ENCODE assay signal across 11 mouse cellular contexts in genomic region chr19:43385451-43385850, GRCm38 (mm10). TPM values are rescaled to one million over a fixed set of nuclear protein-coding genes. Genes with fewer than 3 reads are reported as not detected.
DNase-seq lines count a peak whose midpoint lies in the region; ATAC-seq lines count a peak whose summit lies in the region.
"Had no signal": no experiment of that assay in that cellular context is flagged by ENCODE, and none has a peak within 500 bp of the region (broad histone marks: within the 10 kb centered on the region; RNA-seq: fewer than 3 reads in every experiment).

No protein-coding gene starts in this region.

- no peak for DNase-seq in lung, adult 18-20 months
- DNase-seq in liver, result no peak
- DNase-seq in right cerebral cortex, postnatal 4 days, result no peak
- DNase-seq: cerebellum, adult 9-10 months; thymus, adult 18-20 months had no signal

- H3K9me3 ChIP-seq in lung, embryonic 15.5 days, result no peaks in the 10 kb centered on the region
- no peaks in the 10 kb centered on the region for H3K9me3 ChIP-seq in forebrain, embryonic 15.5 days
- no peaks in the 10 kb centered on the region for H3K9me3 ChIP-seq in limb, embryonic 13.5 days
- H3K9me3 ChIP-seq in stomach, embryonic 14.5 days (ENCODE audit: control insufficient read depth, low read depth, low read length), result no peaks in the 10 kb centered on the region

- no peak for ATAC-seq in lung, embryonic 15.5 days (ENCODE audit: borderline replicate concordance, extremely low read depth, low FRiP score, low TSS enrichment)
- no peak for ATAC-seq in forebrain, embryonic 15.5 days (replicated peaks)
- no peak for ATAC-seq in limb, embryonic 13.5 days (ENCODE audit: low FRiP score, low read depth)
- no peak for ATAC-seq in stomach, embryonic 14.5 days (ENCODE audit: insufficient number of reproducible peaks, insufficient read depth, low FRiP score, low read depth)
- ATAC-seq in granulocyte monocyte progenitor cell, adult 5-6 weeks (replicated peaks; ENCODE audit: poor library complexity, severe bottlenecking), result no peak
- ATAC-seq: Patski had no signal

- 3% methylated on average over 12 of the region's 13 CpGs for WGBS in lung, embryonic 15.5 days
- 2% methylated on average over 13 of the region's 13 CpGs for WGBS in forebrain, embryonic 15.5 days
- under 1% methylated on average over 13 of the region's 13 CpGs for WGBS in limb, embryonic 13.5 days
- WGBS in stomach, embryonic 14.5 days, result 2% methylated on average over 13 of the region's 13 CpGs

- peak overlapping the region; percentile 68 for H3K4me2 ChIP-seq in lung, embryonic 15.5 days
- H3K4me2 ChIP-seq in forebrain, embryonic 15.5 days (replicated peaks), result peak overlapping the region; percentile 29
- peak overlapping the region; percentile 80 for H3K4me2 ChIP-seq in limb, embryonic 13.5 days (replicated peaks)
- peak overlapping the region; percentile 54 for H3K4me2 ChIP-seq in stomach, embryonic 14.5 days (replicated peaks; ENCODE audit: low read depth, low read length)

- no peak overlapping the region for H3K27ac ChIP-seq in lung, embryonic 15.5 days
- H3K27ac ChIP-seq in forebrain, embryonic 15.5 days (replicated peaks), result no peak overlapping the region
- H3K27ac ChIP-seq in limb, embryonic 13.5 days, result peak overlapping the region; percentile 73; the same call in 1 of the 2 replicates
- H3K27ac ChIP-seq in stomach, embryonic 14.5 days (ENCODE audit: low read length), result peak overlapping the region; percentile 82; the same call in 1 of the 2 replicates

- peak overlapping the region; percentile 47 for H3K4me3 ChIP-seq in lung, embryonic 15.5 days
- H3K4me3 ChIP-seq in forebrain, embryonic 15.5 days, result peak overlapping the region; percentile 17; the same call in 1 of the 2 replicates
- H3K4me3 ChIP-seq in limb, embryonic 13.5 days, result peak overlapping the region; percentile 52
- H3K4me3 ChIP-seq in stomach, embryonic 14.5 days (ENCODE audit: low read depth, low read length), result peak overlapping the region; percentile 43

- peaks cover 16% of the 10 kb centered on the region; the same call in 1 of the 2 replicates for H3K4me1 ChIP-seq in lung, embryonic 15.5 days
- H3K4me1 ChIP-seq in forebrain, embryonic 15.5 days, result peaks cover 31% of the 10 kb centered on the region
- peaks cover 40% of the 10 kb centered on the region for H3K4me1 ChIP-seq in limb, embryonic 13.5 days
- H3K4me1 ChIP-seq in stomach, embryonic 14.5 days (ENCODE audit: control insufficient read depth, insufficient read depth, low read length), result no peaks in the 10 kb centered on the region

- H3K9ac ChIP-seq in lung, embryonic 15.5 days, result peak overlapping the region; percentile 41; the same call in 1 of the 2 replicates
- no peak overlapping the region for H3K9ac ChIP-seq in forebrain, embryonic 15.5 days (replicated peaks)
- peak overlapping the region; percentile 70 for H3K9ac ChIP-seq in limb, embryonic 13.5 days
- H3K9ac ChIP-seq in stomach, embryonic 14.5 days (replicated peaks; ENCODE audit: low read depth, low read length), result peak overlapping the region; percentile 61

- H3K36me3 ChIP-seq in lung, embryonic 15.5 days, result no peaks in the 10 kb centered on the region
- no peaks in the 10 kb centered on the region for H3K36me3 ChIP-seq in forebrain, embryonic 15.5 days
- H3K36me3 ChIP-seq in limb, embryonic 13.5 days, result no peaks in the 10 kb centered on the region
- H3K36me3 ChIP-seq in stomach, embryonic 14.5 days (ENCODE audit: control insufficient read depth, insufficient read depth, low read length), result no peaks in the 10 kb centered on the region

- H3K27me3 ChIP-seq in lung, embryonic 15.5 days, result peaks cover 68% of the 10 kb centered on the region
- peaks cover 69% of the 10 kb centered on the region for H3K27me3 ChIP-seq in forebrain, embryonic 15.5 days
- peaks cover 66% of the 10 kb centered on the region for H3K27me3 ChIP-seq in limb, embryonic 13.5 days
- H3K27me3 ChIP-seq in stomach, embryonic 14.5 days (ENCODE audit: control insufficient read depth, insufficient read depth, low read length), result peaks cover 9% of the 10 kb centered on the region; the same call in 1 of the 2 replicates

RNA-seq across cellular contexts. Expression of gene Hpse2, which starts 2.7 kb away (rescaled TPM):
- 8.2 and 9.3 TPM in 2 replicates for polyA plus RNA-seq in lung, embryonic 15.5 days (2015; fragmentation: Nextera tagmentation; extraction: Ambion mirVana)
- polyA plus RNA-seq in forebrain, embryonic 15.5 days (2015; fragmentation: Nextera tagmentation; extraction: Ambion mirVana), result 0.05 and 0.22 TPM in 2 replicates
- 9.8 and 10.8 TPM in 2 replicates for polyA plus RNA-seq in limb, embryonic 13.5 days (2015; fragmentation: Nextera tagmentation; extraction: Ambion mirVana)
- polyA plus RNA-seq in stomach, embryonic 14.5 days (2014; fragmentation: Nextera tagmentation; extraction: Ambion mirVana), result 11.4 and 16.1 TPM in 2 replicates
- total RNA-seq in granulocyte monocyte progenitor cell, adult 5-6 weeks (2014; fragmentation: Nextera tagmentation), result not detected in 2 replicates
- total RNA-seq in granulocyte monocyte progenitor cell, adult 5-6 weeks (2017), result not detected in 2 replicates
- polyA plus RNA-seq: Patski had no signal

RNA-seq across cellular contexts. Expression of gene Cnnm1, which starts 54.8 kb away (rescaled TPM):
- polyA plus RNA-seq in lung, embryonic 15.5 days (2015; fragmentation: Nextera tagmentation; extraction: Ambion mirVana), result 0.06 and 0.10 TPM in 2 replicates
- polyA plus RNA-seq in forebrain, embryonic 15.5 days (2015; fragmentation: Nextera tagmentation; extraction: Ambion mirVana), result 1.2 and 1.3 TPM in 2 replicates
- polyA plus RNA-seq in limb, embryonic 13.5 days (2015; fragmentation: Nextera tagmentation; extraction: Ambion mirVana), result 1.0 and 1.1 TPM in 2 replicates
- polyA plus RNA-seq in stomach, embryonic 14.5 days (2014; fragmentation: Nextera tagmentation; extraction: Ambion mirVana), result 0.32 and 0.77 TPM in 2 replicates
- not detected in 2 replicates for total RNA-seq in granulocyte monocyte progenitor cell, adult 5-6 weeks (2014; fragmentation: Nextera tagmentation)
- total RNA-seq in granulocyte monocyte progenitor cell, adult 5-6 weeks (2017), result not detected in 2 replicates
- polyA plus RNA-seq: Patski had no signal

Comparison
In these comparisons a context has a peak if more than half of its experiments do, and no peak if none do; other contexts are left out.
1. H3K27ac ChIP-seq: peak in limb, embryonic 13.5 days (single experiment) and stomach, embryonic 14.5 days (single experiment); none in lung, embryonic 15.5 days (single experiment) and forebrain, embryonic 15.5 days (single experiment).
2. H3K4me2 ChIP-seq: peak in every context shown above with its lines; median percentile 80 in limb, embryonic 13.5 days; 68 in lung, embryonic 15.5 days; 54 in stomach, embryonic 14.5 days; 29 in forebrain, embryonic 15.5 days.
3. Peak in every context shown above with its lines, with median percentiles within 50 percentile points of each other: H3K4me3 ChIP-seq.